Mouse (Mus musculus) large intestine, adult 2 months (tissue): Measurements from ENCODE around the gene Ankrd6. TPM values are rescaled to one million over a fixed set of nuclear protein-coding genes. Genes with fewer than 3 reads are reported as not detected.

ENCODE experiments used
- DNase-seq: peaks from one replicate; pipeline ENCODE4 v3.0.0-alpha.2; 2012; ENCODE audit warnings: low read depth, low spot score
- WGBS: fragments of 180-500 bp; shearing (Covaris S2); methylation state at CpG from one replicate; pipeline ENCODE4 v1.1.7; 2018; 5-methylcytosine and 5-hydroxymethylcytosine counted together
- polyA plus RNA-seq: library from polyadenylated mRNA; depleted of rRNA; stranded (reverse); fragments of >200 nt; gene quantifications from 2 replicates; pipeline ENCODE4 v1.2.3, GENCODE M21; 2012

Ankrd6 gene
- polyA plus RNA-seq, 1 experiment, result 0.79 TPM

GRCm38 (mm10) chr4:32864131-32864866 lies 86.3 kb downstream of the Ankrd6 start:
- 49% methylated on average over 31 of the region's 31 CpGs for WGBS
- no peak for DNase-seq

- 35% methylated on average over 12 of the region's 12 CpGs for WGBS
- no peak for DNase-seq
Measured at GRCm38 (mm10) chr4:32863447-32864130, 87.1 kb downstream of the Ankrd6 start.

- DNase-seq, result no peak
- 60% methylated on average over 15 of the region's 15 CpGs for WGBS
Measured at GRCm38 (mm10) chr4:32862751-32863446, 87.7 kb downstream of the Ankrd6 start.

- 73% methylated on average over 15 of the region's 15 CpGs for WGBS
- DNase-seq, result no peak
Measured at GRCm38 (mm10) chr4:32862011-32862750, 88.5 kb downstream of the Ankrd6 start.

- no peak for DNase-seq
- 67% methylated on average over 18 of the region's 18 CpGs for WGBS
Measured at GRCm38 (mm10) chr4:32860184-32860965, 90.3 kb downstream of the Ankrd6 start.

- WGBS, result 59% methylated on average over 9 of the region's 9 CpGs
- no peak for DNase-seq
Measured at GRCm38 (mm10) chr4:32855580-32855979, 95.1 kb downstream of the Ankrd6 start.

GRCm38 (mm10) chr4:32854956-32855355 lies 95.7 kb downstream of the Ankrd6 start:
- DNase-seq, result no peak
- WGBS, result 81% methylated on average over 4 of the region's 4 CpGs

GRCm38 (mm10) chr4:32853609-32854188 lies 96.9 kb downstream of the Ankrd6 start:
- no peak for DNase-seq
- 88% methylated on average over 5 of the region's 5 CpGs for WGBS

GRCm38 (mm10) chr4:32852819-32853218 lies 97.8 kb downstream of the Ankrd6 start:
- no peak for DNase-seq
- 58% methylated on average over 6 of the region's 6 CpGs for WGBS

- 75% methylated on average over 8 of the region's 8 CpGs for WGBS
Measured at GRCm38 (mm10) chr4:32852294-32852693, 98.3 kb downstream of the Ankrd6 start.

GRCm38 (mm10) chr4:32838401-32838800 lies 112.2 kb downstream of the Ankrd6 start:
- DNase-seq, result no peak
- 89% methylated on average over 3 of the region's 3 CpGs for WGBS

More at GRCm38 (mm10) chr4:32852294-32852693, 98.3 kb downstream of the Ankrd6 start:
- DNase-seq, result no peak

GRCm38 (mm10) chr4:32836071-32836470 lies 114.6 kb downstream of the Ankrd6 start:
- 89% methylated on average over 9 of the region's 9 CpGs for WGBS
- DNase-seq, result no peak

GRCm38 (mm10) chr4:32834541-32834940 lies 116.1 kb downstream of the Ankrd6 start:
- DNase-seq, result no peak
- WGBS, result 64% methylated on average over 3 of the region's 3 CpGs

GRCm38 (mm10) chr4:32833494-32834282 lies 117.0 kb downstream of the Ankrd6 start:
- 46% methylated on average over 17 of the region's 17 CpGs for WGBS
- DNase-seq, result no peak

- WGBS, result 58% methylated on average over 10 of the region's 10 CpGs
- DNase-seq, result no peak
Measured at GRCm38 (mm10) chr4:32829316-32829715, 121.3 kb downstream of the Ankrd6 start.

GRCm38 (mm10) chr4:32828385-32829077 lies 122.1 kb downstream of the Ankrd6 start:
- WGBS, result 86% methylated on average over 10 of the region's 10 CpGs
- DNase-seq, result no peak

GRCm38 (mm10) chr4:32826925-32827324 lies 123.7 kb downstream of the Ankrd6 start:
- 36% methylated on average over 7 of the region's 7 CpGs for WGBS
- no peak for DNase-seq
